Mouse (Mus musculus) cerebellum, postnatal 10 days (tissue): ENCODE data around the gene Tbc1d16.

ENCODE experiments used
- DNase-seq, 2 experiments: peaks; one replicate each; pipeline ENCODE4 v3.0.0; 2021; ENCODE audit warnings: mixed read lengths in 2 of 2

Gene Tbc1d16

DNA sequence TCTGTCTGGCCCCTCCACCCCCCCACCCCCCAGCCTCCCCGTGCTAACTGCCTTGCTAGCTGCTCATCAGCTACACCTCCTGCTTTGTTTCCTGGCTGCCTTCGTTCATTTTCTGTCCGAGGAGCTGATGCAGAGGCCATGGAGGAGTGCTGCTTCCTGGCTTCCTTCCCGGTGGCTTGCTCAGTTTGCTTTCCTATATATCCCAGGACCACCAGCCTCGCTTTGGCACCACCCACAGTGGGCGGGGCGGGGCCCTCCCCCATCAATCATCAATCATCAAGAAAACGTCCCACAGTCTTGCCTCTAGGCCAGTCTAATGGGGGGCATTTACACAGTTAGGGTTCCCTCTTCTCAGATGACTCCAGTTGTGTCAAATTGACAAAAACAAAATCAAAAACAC lies 8.1 kb upstream of the Tbc1d16 start:
- DNase-seq = peak in 1 of 2 experiments; percentile 33

DNA sequence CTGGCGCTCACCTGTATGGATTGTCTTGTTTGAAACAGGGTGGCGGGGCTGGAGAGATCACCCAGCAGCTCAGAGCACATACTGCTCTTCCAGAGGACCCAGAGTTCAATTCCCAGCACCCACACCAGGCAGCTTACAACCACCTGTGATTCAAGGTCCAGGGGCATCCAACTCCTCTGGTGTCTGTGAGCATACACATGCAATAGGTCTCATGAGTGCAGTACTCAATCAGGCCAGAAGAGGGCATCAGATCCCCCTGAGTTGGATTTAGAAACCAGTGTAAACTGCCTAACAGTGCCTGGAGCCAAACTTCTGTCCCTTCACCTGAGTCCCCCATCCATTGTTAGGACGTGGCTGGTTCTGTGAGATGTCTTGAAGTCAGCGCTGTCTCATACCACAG lies 7.3 kb upstream of the Tbc1d16 start:
- DNase-seq = peak; percentile 82 to 90

DNA sequence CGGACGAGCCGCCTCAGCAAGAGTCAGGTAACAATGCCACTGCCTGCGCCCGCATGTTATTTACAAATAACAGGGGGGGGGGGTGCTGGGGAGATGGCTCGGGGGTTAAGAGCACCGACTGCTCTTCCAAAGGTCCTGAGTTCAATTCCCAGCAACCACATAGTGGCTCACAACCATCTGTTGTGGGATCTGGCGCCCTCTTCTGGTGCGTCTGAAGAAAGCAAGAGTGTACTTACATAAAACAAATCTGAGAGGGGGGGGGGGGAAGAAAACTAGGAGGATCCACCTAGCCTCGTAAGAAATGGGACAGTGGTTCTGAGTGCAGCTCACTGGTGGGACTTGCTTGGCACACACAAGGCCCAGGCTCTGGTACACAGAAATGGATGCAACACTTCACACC lies 6.5 kb upstream of the Tbc1d16 start:
- DNase-seq = no peak

DNA sequence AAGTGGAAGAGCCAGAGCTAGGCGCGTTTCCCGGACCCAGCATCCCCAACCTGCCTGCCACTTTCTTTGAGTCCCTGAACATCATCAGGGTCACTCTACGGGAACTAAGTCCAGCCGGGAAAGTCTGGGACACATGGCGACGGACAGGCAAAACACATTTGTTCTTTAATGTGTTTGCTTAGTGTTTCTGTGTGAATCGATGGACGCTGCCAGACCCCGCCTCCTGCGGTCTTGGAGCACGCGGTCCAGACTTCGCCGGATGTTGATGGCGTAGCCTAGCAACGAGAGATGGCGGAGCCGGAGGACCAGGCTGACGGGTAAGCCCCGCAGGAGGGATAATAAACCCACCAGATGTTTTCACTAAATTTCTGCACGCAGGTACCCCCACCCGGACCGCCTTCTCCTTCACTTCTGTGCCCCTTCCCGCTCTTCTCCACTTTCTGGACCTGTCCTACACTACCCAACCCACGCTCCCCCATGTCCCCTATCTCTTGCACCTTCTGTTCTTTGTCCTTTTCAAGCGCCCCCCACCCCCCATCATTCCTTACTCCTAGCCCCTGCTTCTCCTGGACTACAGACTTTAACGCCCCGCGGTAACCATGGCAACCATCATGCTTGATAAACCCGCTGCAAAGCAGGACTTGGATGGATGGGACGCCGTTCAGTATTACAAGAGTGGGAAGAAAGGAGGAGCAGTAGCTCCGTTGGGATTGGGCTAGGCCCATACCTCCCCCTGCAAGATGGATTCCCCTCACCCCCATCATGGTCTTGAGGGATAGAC lies 737 bp upstream of the Tbc1d16 start:
- DNase-seq = peak; percentile 82 to 84

DNA sequence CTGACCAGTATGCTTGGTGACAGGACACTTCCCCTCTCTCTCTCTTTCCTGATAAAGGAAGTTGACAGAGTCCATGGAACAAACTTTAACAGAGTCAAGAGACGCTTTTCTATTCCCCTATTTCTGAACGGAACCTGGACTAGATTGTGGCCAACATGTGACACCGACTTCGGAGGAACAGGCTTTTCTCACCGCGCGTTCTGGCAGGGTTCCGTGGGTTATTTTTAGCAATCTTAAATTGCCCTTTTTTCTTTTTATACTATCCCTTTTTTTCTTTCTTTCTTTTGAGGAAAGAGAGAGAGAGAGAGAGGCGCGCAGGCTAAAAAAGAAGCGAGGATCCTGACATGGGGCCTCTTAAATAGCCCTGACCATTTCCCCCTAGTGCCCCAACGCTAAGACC lies 708 bp downstream of the Tbc1d16 start:
- DNase-seq = peak; percentile 58 to 67

DNA sequence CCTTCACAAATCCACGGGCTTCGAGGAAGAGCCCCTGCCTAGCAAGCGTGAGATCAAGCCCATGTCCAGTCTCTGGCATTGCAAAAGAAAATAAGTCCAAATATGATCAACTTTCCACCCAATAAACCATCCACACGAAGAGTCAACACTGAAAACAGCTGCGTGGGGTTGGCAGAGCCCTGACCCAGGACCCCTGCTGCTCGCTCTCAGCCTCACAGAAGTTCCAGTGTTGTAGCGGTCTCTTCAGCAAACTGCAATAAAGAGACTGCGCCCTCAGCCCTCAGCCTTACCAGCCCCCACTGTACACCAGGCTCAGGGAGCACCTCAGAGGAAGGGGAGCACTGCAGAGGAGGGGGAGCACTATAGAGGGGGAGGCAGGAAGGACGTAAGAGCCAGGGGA lies 2.7 kb downstream of the Tbc1d16 start:
- peak; percentile 62 to 65 for DNase-seq

DNA sequence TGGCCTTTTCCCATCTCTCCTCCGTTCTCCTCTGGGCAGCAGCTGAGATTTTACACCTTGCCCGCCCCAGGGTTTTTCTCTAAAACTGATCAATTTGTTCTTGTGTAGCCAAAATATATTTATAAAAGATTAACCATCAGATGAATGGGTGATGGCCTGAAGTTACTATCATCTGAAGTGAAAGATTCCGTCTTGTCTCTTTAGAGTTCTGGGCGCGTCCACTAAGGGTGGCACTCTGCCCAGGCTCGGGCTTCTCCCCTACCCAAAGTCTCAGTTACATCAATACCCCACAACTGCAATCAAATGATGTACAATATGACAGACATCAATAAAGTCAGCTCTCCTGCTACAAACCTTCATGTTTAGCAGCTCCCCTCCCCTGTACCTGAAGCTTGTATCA lies 3.4 kb downstream of the Tbc1d16 start:
- DNase-seq = peak; percentile 51 to 53

DNA sequence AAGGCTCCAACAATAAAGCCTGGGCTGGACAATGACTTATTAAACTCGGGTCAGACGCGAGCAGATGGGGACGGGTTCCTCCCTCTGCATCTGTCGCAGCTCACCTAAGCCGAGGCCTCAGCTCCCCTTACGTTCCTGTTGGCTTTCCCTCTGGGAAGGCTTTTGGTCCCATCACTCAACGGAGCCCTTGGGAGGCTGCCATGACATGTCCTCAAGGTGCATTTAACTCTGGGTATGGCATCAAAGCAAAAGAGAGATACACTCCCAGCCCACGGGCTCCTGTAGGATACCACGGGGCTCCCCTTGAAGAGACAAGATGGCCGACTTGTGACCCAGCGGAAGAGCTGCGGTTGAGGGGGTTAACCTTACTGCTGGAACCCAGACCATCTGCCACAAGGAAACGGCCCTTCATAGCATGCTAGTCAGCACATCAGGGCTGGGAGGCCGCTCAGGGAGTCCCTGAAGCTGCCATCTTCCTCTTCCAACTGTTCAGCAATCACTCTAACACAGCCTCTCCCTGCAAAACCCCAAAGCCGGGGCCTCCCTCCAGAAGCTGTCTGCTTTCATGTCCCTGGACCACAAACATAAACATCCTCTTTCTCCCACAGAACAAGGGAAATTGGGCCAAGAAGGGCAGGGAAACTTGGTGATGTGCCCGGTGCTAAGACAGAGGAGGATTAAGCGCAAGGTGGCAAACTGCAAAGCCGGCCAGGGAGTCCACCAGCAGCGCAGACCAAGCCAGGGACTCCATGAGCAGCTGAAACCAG lies 5.0 kb downstream of the Tbc1d16 start:
- DNase-seq = peak; percentile 78 to 85

DNA sequence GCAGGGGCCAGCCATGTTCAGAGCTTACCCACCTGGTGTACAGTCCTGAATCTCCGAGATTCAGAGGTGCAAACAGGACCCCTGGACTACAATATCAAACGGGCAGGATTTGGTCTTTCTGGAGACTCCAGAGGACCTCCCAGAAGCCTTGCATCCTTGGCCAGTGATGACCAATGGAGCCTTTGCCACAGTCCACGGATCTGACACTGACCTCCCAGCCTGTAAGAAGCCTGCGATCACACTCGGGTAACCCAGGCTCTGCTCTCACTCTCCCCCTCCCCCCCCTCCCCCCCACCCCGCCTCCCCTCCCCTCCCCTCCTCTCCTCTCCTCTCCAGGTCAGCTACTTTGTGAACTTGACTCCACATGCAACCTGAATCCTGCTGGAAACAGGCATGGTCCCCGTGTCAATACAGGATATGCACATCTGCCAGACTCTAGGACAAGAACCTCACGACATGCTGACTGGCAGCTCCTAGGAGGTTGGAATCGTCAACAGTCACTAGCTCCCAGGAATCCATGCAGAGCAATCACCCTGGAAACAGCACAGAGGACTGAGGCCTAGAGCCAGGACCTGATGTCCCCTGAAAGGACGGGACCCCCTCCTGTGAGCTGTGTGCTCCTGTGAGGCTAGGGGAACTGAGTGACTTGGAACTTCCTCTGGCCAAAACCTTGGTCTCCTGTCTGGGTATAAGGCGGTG lies 6.3 kb downstream of the Tbc1d16 start:
- DNase-seq = peak; percentile 57 to 62

DNA sequence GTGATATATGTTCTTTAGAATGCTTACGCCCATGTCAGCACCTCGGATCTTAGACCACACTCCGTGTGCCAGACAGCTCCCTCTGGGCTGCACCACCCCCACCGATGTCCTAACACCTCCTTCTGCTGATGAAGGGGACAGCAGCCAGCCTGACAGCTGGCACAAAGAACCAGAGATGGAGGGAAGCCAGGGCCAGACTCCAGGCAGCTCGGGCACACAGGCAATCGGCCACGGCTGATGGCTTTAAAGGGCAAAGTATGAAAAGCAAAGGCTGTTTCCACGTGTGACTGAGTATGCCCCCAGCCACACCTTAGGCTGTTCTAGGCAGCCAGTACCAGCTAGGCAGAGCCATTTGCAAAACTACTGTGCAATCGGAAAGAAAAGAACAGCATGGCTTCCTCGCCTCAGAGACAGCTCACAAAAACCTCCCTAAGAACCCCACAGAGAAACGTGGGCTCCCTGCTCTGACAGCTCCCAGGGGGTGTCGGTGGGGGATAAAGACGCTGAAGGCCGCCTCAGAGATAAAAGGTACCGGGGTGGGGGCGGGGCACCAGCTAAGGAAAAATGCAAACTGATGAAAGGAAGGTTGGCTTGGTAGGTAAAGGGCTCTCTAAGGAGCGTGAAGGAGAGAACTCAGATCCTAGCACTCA lies 8.4 kb downstream of the Tbc1d16 start:
- DNase-seq = peak; percentile 97 to 98

DNA sequence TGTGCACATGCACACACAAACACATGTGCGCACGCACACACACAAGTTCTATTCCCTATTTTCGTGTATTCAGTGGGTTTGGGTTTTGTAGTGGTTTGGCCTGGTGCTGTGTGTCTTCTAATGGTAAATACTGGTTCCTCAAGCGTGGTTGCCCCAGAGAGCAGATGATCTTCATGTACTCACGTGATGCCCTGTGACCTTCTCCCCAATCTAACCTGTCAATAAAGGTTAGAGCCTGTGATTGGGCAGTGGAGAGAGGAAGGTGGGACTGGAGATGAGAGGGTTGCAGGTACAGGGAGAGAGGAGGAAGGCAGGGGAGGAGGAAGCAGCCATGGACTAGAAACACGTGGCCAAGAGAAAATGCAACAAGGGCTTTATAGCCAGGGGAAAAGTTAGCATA lies 10.4 kb downstream of the Tbc1d16 start:
- no peak for DNase-seq

DNA sequence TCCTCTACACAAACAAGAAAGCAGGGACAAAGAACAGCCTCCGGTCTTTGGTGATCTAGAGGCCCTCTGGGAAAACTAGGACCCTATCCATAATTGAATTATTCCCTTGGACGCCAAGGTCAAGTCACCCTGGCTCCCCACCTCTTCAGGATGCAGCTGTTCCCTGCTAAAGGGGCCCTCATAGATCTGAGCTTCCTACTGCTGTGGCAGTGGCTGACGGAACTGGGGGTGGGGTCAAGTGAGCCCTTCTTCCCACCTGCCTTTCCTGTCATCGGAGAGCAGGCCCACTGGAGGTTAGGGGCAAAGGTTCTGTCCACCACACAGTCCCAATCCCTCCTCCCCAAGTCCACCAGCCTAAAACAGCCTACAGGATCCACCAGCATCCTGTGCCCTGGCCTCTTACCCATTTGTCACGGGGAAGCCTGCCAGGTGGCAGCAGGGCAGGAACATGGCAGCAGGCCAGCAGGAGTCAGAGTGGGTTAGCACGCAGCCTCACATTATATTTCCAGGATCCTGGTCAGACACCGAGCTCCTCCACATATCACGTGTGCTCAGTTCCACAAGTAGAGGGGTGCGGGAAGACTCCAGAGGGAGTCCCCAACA lies 12.3 kb downstream of the Tbc1d16 start:
- peak; percentile 99 for DNase-seq

DNA sequence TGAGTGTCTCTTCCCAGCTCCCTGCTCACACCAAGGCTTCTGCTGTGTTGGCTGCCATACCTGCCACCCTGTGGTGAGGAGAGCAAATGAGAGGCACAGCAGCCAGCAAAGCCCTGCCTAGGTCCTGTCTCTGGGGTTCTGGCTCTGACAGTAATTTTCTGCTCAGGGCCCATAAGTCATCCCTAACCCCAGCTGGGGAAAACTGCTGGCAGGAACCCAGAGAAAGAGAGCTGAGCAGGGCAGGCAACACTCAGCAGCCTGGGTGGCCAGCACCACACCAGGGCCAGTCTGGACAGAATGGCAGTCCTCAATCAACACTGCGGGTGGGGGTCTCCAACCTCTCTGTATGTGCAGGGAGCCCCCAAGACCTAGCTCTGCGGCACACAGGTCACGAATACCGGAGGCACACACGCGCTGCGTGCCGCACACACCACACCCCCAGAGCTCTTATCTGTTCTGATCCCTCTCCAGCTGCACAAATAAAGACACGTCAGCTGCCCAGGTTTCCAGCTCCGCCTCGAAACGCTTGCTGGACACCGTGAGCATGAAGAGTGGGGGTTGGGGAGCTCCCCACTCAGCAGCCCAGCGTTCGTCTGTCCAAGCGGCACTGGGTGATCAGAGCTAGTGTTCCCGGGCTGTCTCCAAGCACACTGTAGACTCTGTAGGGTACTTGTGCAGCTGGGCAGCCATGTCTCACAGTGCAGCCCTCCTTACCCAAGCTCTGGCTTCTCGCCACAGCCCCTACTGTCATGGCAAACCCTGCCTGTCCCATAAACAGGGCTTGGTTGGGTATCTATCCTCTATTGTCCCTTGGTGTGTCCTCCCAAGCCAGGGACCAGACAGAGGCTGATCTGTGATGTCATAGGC lies 13.0 kb downstream of the Tbc1d16 start:
- peak; percentile 84 to 88 for DNase-seq

DNA sequence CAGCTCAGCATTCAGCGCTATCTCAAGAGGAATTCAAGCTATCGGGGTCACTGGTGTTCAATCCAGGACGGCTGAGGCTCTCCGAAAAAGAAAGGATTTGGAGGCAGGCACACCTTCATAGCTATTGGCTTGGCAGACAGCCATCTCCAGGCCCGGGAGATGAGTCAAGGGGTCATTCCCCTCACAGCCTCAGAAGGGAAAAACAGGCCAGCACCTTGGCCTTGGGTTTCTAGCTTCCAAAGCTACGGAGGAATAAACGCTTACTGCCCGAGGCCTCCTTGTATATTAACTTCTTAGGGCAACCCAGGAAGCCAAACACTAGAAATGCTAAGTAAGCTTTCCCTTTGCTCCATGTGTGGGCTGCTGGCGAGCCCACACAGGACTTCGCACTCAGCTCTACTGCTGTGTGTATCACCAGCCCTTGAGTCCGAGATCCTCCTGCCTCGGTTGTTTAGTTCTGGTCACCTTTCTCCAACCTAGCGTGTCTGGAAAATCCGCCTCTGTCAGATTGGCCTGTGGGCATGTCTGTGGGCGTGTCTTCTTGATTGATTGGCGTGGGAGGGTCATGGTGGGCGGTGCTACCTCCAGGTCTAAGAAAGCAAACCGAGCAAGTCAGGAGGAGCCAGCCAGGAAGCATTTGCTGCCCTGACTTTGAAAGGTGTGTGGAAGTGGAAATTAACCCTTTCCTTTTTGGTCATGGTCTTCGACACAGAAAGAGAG lies 15.0 kb downstream of the Tbc1d16 start:
- DNase-seq = peak; percentile 56 to 62

DNA sequence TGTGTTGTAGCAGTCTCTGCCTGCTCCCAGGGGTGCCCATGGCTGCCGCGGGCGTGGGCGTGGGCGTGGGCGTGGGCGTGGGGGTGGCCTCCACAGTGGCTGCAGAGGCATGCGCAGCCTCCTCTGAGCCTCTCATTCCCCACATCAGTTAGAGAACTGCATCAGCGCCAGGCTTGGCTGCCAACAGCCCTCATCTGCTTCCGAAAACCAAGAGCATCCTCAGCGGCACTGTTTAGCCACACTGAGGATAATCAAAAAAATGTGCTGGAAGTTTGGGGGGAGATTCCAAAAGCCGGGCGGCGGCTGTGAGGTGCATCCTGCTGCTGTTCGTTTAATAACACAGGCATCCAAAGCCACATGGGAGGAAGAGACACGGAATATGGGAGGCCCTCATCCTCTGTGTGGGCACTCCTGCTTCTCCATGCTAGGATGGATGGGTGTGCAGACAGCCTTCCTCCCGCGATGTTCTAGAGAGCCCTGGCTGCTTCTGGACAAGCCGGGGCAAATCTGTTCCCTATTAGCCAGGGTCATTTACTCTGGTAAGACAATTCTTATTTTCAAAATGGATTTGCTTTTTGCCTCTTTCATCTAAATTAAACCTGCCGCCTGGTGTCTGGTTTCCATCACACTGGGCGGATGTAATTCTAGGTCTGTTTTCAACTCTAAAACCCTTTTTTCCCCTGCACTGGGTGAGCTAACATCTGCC lies 16.5 kb downstream of the Tbc1d16 start:
- DNase-seq = peak in 1 of 2 experiments; percentile 70

DNA sequence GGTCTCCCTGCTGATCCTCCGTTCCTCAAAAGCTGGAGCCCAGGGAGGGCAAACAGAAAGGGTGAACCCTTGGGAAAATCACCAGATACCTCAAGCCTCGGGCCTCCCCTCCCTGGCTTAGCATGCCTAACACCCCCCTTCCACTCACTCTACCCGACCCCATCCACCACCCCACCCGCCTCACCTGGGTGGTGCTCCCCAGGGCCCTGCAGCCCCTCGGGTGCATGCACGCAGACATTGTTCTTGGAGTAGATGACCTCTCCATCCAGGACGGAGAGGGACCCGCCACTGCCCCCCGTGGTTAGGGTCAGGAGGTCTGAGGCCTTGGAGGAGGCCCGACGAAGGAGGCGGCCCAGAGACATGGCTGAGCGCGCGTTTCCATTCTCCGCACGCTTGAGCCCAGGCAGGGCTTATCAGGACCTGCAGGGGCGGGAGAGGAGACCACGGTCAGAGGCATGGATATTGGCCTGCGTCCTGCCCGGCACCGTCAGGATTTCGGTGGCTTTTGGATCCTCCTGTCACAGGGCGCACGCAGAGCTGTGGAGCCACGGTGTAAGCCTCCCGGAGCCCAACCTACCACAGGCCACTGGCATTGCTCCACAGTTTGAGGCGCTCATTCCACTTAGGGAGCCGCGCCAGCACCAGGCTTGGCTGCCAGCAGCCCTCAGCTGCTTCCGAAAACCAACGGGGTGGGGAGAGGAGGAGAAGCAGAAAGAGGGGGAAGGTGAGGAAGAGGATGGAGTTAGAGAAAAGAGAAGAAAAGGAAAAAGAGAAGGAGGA lies 17.8 kb downstream of the Tbc1d16 start:
- DNase-seq = peak; percentile 97

DNA sequence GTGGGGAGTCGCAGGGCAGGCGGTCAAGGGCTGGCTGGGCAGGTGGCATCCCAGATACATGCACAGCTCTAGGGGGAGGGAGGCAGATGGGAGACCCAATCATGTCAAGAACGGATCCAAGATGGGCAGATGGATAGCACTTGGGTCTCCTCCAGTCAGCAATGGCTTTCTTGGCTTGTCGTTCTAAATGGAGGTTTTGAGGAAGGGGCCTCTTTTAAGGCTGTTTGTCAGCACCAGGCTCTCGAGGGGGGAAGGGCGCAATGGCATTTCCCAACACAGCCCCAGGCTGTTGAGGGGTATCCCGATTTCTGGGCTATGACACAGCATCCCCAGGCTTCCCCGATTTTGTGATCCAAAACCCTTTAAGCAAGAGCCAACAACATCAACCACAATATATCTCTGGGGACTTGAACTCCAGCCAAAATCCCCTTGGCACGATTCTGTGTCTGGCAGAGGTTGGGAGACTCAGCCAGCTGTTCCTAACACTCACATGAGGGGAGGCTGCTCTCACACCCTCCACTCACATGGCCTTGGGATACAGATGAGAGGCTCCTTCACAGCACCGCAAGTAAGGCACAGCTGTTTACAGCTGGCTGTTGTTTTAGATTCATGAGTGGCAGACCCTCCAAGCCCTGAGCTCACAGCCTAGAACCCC lies 18.8 kb downstream of the Tbc1d16 start:
- peak; percentile 92 to 95 for DNase-seq

DNA sequence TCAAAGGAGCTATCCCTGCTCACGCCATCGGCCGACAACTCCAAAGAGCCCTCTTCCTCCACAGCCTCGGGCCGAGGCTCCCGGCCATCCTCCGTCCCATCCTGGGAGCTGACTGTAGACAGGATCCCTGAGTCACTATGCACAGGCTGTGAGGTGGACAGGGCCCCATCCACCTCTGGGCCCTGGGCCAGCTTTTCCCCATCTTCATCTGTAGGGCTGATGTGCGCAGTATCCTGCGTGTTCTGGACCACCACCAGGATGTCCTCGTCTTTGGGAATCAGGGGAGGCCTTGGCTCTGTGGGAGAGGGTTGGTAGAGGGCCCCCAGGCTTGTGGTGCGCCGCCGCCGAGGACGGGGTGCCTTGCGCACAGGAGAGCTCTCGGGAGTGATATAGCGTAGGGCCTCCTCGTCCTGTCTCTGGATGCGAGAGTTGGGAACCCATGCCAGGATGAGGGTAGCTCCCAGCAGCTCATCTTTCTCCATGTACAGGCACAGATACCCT lies 19.4 kb downstream of the Tbc1d16 start:
- DNase-seq = peak; percentile 77 to 82

DNA sequence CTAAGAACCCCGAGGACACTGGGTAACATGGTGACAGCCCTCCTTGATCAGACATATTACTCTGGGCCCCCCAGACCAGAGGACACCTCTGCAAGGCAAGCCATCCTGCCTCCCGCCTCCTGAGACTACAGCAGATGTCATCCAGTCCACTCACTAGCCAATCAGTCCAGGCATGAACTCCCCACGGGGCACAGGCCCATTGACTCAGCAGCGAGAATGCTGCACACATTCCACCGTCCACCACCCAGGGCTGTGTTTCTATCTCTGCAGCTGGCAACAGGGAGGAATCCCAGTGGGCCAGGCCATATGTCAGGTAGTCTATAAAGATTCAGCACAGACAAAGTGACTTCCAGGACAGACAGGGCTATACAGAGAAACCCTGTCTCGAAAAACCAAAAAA lies 20.3 kb downstream of the Tbc1d16 start:
- DNase-seq = peak; percentile 56 to 70
